Mouse (Mus musculus) stomach, postnatal 0 days (tissue): Measurements from ENCODE around the gene C2cd5.

Experiments used
- CTCF ChIP-seq: IDR thresholded peaks from 2 replicates; pipeline ENCODE4 v1.5.1; 2016; ENCODE audit warnings: antibody characterized with exemption, low read depth, mild to moderate bottlenecking, moderate library complexity
- EP300 ChIP-seq: optimal IDR thresholded peaks from 2 replicates; pipeline ENCODE3; 2016; ENCODE audit warnings: antibody characterized with exemption

- TF ChIP-seq CTCF (no peak), EP300 (no peak)
These were observed 26.5 kb downstream of the C2cd5 start for GRCm38 (mm10) chr6:143073476-143073875.
